Mouse (Mus musculus): ENCODE measurements around the gene Zc2hc1c. TPM values are rescaled to one million over a fixed set of nuclear protein-coding genes. Genes with fewer than 3 reads are reported as not detected.

The Zc2hc1c gene
- polyA plus RNA-seq, 1 experiment, result 1.7 TPM

GRCm38 (mm10) chr12:85269821-85270220 is 18.6 kb upstream of the Zc2hc1c start:
- TF ChIP-seq POLR2A (IDR thresholded peaks at IDR 0.05; ENCODE audit: borderline replicate concordance, extremely low read depth, low read depth, low read length) (no peak), CTCF (IDR thresholded peaks at IDR 0.05; ENCODE audit: insufficient read depth, low read length) (no peak)
- H3K4me1 ChIP-seq (ENCODE audit: control insufficient read depth, insufficient read depth, low read length), result no peaks in the 10 kb centered on the region
- 46% methylated on average over 3 of the region's 3 CpGs for WGBS
- H3K4me3 ChIP-seq (replicated peaks; ENCODE audit: extremely low read depth, low read depth, low read length), result no peak overlapping the region
- no peak for DNase-seq

DNA sequence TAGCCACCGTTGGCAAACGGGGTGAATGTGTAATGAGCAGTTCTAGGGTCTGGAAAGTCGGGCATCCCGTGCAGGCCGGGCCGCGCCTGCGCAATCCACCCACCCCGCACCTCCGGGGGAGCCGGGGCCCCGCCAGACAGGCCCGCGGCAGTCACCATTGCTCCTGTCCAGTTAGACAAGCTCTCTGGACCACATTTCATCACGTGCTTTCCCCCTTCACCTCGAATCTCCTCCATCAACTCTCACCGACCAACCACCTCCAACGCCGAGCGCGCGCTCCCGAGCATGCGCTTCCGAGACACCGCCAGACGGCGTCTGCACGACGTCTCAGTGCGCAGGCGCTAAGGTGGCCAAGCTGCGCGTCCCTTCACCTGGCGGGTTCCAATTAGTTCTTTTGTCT is 18.1 kb upstream of the Zc2hc1c start, which contains the start of gene Mlh3:
Gene Mlh3, minus strand, starts transcription at position 281 of the 400 bp plus-strand sequence.
- whole genome bisulfite sequencing, result 1% methylated on average over 35 of the region's 35 CpGs
- Histone ChIP-seq H3K4me1 (ENCODE audit: control insufficient read depth, insufficient read depth, low read length) (no peaks in the 10 kb centered on the region), H3K4me3 (replicated peaks; ENCODE audit: extremely low read depth, low read depth, low read length) (peak within 1 kb of the TSS; percentile 87)
- peak; percentile 83 for DNase-seq
- TF ChIP-seq CTCF (IDR thresholded peaks at IDR 0.05; ENCODE audit: insufficient read depth, low read length) (peak; percentile 11; the same call in 1 of the 2 replicates), POLR2A (IDR thresholded peaks at IDR 0.05; ENCODE audit: borderline replicate concordance, extremely low read depth, low read depth, low read length) (peak; percentile 64; the same call in 1 of the 2 replicates)

DNA sequence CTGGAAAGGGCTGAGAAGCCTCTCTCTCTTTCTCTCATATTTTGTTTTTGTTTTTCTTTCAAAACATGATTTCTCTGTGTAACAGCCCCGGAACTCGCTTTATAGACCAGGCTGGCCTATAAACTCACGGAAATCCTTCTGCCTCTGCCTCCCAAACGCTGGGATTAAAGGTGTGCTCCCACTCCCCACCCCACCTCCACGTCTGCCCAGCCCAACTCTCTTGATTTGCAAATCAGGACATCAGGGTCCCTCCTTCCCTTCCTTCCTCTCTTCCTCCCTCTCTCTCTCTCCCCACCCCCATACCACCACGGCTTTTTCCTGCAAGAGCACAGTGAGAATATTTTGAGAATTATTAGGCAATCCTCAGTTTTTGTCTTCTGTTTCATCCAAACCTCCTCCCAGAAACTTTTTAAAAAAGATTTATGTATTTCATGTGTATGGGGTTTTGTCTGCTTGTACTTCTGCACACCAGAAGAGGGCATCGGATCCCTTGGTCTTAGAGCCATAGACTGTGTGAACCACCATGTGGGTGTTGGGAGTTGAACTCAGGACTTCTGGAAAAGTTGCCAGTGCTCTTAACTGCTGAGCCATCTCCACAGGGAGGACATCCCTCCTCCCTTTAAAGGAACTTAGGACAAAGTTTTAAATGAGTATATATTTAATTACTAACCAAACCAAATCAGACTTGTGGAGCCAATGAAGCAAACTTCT is 17.1 kb upstream of the Zc2hc1c start:
- no peak for DNase-seq
- Histone ChIP-seq H3K4me1 (ENCODE audit: control insufficient read depth, insufficient read depth, low read length) (no peaks in the 10 kb centered on the region), H3K4me3 (replicated peaks; ENCODE audit: extremely low read depth, low read depth, low read length) (no peak overlapping the region)
- WGBS, result 68% methylated on average over 7 of the region's 7 CpGs
- TF ChIP-seq CTCF (IDR thresholded peaks at IDR 0.05; ENCODE audit: insufficient read depth, low read length) (no peak), POLR2A (IDR thresholded peaks at IDR 0.05; ENCODE audit: borderline replicate concordance, extremely low read depth, low read depth, low read length) (no peak)

DNA sequence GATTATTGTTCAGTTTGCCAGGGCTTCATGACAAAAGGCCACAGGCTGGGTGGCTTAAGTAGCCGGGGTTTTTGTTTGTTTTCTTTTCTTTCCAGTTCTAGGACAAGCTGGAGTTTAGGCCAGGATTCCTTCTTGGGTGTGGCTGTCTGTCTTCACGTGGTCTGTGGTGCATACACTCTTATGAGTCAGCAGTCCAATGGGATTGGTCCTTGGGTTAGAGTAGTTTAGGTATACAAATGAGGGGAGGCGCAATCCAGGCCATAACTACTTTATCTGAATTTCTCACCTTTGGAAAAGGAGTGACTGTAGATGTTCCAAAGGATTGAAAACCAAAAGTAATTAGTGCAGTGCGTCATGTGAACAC is 16.6 kb upstream of the Zc2hc1c start:
- 53% methylated on average over 4 of the region's 4 CpGs for WGBS
- TF ChIP-seq POLR2A (IDR thresholded peaks at IDR 0.05; ENCODE audit: borderline replicate concordance, extremely low read depth, low read depth, low read length), result no peak
- TF ChIP-seq CTCF (IDR thresholded peaks at IDR 0.05; ENCODE audit: insufficient read depth, low read length), result no peak
- DNase-seq, result no peak
- no peak overlapping the region for H3K4me3 ChIP-seq (replicated peaks; ENCODE audit: extremely low read depth, low read depth, low read length)
- H3K4me1 ChIP-seq (ENCODE audit: control insufficient read depth, insufficient read depth, low read length), result no peaks in the 10 kb centered on the region

- 61% methylated on average over 10 of the region's 10 CpGs for whole genome bisulfite sequencing
- no peaks in the 10 kb centered on the region for H3K4me1 ChIP-seq (ENCODE audit: control insufficient read depth, insufficient read depth, low read length)
- TF ChIP-seq POLR2A (IDR thresholded peaks at IDR 0.05; ENCODE audit: borderline replicate concordance, extremely low read depth, low read depth, low read length) (no peak), CTCF (IDR thresholded peaks at IDR 0.05; ENCODE audit: insufficient read depth, low read length) (no peak)
- no peak overlapping the region for H3K4me3 ChIP-seq (replicated peaks; ENCODE audit: extremely low read depth, low read depth, low read length)
- DNase-seq, result no peak
Observed at GRCm38 (mm10) chr12:85273508-85273907, 14.9 kb upstream of the Zc2hc1c start.

GRCm38 (mm10) chr12:85276273-85276672 is 12.1 kb upstream of the Zc2hc1c start:
- Histone ChIP-seq H3K4me3 (replicated peaks; ENCODE audit: extremely low read depth, low read depth, low read length) (no peak overlapping the region), H3K4me1 (ENCODE audit: control insufficient read depth, insufficient read depth, low read length) (peaks cover 6% of the 10 kb centered on the region)
- TF ChIP-seq CTCF (IDR thresholded peaks at IDR 0.05; ENCODE audit: insufficient read depth, low read length), result no peak
- TF ChIP-seq POLR2A (IDR thresholded peaks at IDR 0.05; ENCODE audit: borderline replicate concordance, extremely low read depth, low read depth, low read length), result no peak
- 80% methylated on average over 5 of the region's 5 CpGs for WGBS
- DNase-seq, result no peak

GRCm38 (mm10) chr12:85278919-85279318 is 9.5 kb upstream of the Zc2hc1c start:
- DNase-seq, result no peak
- H3K4me1 ChIP-seq (ENCODE audit: control insufficient read depth, insufficient read depth, low read length), result peaks cover 6% of the 10 kb centered on the region
- H3K4me3 ChIP-seq (replicated peaks; ENCODE audit: extremely low read depth, low read depth, low read length), result no peak overlapping the region
- TF ChIP-seq POLR2A (IDR thresholded peaks at IDR 0.05; ENCODE audit: borderline replicate concordance, extremely low read depth, low read depth, low read length) (no peak), CTCF (IDR thresholded peaks at IDR 0.05; ENCODE audit: insufficient read depth, low read length) (no peak)
- 94% methylated on average over 10 of the region's 10 CpGs for WGBS

DNA sequence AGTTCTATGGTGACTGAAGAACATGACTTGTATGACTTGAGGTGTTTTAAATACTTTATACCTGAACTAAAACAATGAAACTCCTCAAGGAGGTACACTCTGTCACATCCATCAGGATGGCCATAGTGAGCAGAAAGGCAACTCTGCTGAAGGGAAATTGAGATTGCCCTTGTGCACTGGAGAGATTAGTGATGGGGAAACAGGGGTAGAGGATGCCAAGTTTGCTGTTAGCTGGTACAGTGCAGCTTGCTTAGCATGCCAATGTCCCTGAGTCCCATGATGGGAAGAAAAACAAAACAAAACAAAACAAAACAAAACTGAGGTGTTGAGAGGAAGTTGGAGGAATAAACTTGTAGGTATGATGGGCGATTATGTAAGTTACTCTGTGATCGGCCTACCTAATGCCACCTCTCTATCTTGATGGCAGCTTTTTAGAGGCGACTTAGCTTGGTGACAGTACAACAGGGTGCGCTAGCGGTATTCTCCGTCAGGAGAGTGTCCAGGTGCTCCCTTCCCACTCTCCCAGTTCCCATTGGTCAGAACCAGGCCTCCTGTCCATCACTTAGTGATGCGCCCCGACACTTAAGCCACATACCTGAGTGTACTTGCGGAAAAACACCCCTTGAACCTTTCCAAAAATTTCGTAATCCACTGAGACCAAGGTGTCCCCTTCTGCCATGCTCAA is 8.9 kb upstream of the Zc2hc1c start:
- DNase-seq, result peak; percentile 50
- peaks cover 6% of the 10 kb centered on the region for H3K4me1 ChIP-seq (ENCODE audit: control insufficient read depth, insufficient read depth, low read length)
- WGBS, result 4% methylated on average over 10 of the region's 10 CpGs
- H3K4me3 ChIP-seq (replicated peaks; ENCODE audit: extremely low read depth, low read depth, low read length), result peak overlapping the region; percentile 84
- TF ChIP-seq POLR2A (IDR thresholded peaks at IDR 0.05; ENCODE audit: borderline replicate concordance, extremely low read depth, low read depth, low read length) (no peak), CTCF (IDR thresholded peaks at IDR 0.05; ENCODE audit: insufficient read depth, low read length) (no peak)

- TF ChIP-seq POLR2A (IDR thresholded peaks at IDR 0.05; ENCODE audit: borderline replicate concordance, extremely low read depth, low read depth, low read length) (peak; percentile 61; the same call in 1 of the 2 replicates), CTCF (IDR thresholded peaks at IDR 0.05; ENCODE audit: insufficient read depth, low read length) (no peak)
- peak; percentile 99 for DNase-seq
- H3K4me1 ChIP-seq (ENCODE audit: control insufficient read depth, insufficient read depth, low read length), result peaks cover 6% of the 10 kb centered on the region
- under 1% methylated on average over 31 of the region's 31 CpGs for WGBS
- peak overlapping the region; percentile 84 for H3K4me3 ChIP-seq (replicated peaks; ENCODE audit: extremely low read depth, low read depth, low read length)
Observed at GRCm38 (mm10) chr12:85280105-85280844, 8.1 kb upstream of the Zc2hc1c start.

Data from lung, adult 2 months (tissue).